Mouse (Mus musculus) layer of hippocampus, postnatal 25 days (tissue): ENCODE data around the gene Tspyl2. TPM values are rescaled to one million over a fixed set of nuclear protein-coding genes. Genes with fewer than 3 reads are reported as not detected.
"Not testable (repeated sequence)": the region's sequence is repeated elsewhere in the genome, so short reads cannot be mapped to it uniquely, and the experiment has no call there.

Experiments
- DNase-seq, 2 experiments: peaks; one replicate each; pipeline ENCODE4 v3.0.0; 2022; ENCODE audit warnings: mixed read lengths in 2 of 2, low spot score in 1 of 2; ENCODE audit errors: extremely low spot score in 1 of 2
- total RNA-seq, 2 experiments: library from RNA; stranded (reverse); gene quantifications; 2 replicates each; pipeline ENCODE4 v1.2.3; 2021

The Tspyl2 gene
- total RNA-seq, 2 experiments from 2014 or later, result 91.5 to 111 TPM

GRCm38 (mm10) chrX:152287026-152287425 is 55.2 kb downstream of the Tspyl2 start:
- not testable (repeated sequence) for DNase-seq

Other genes starting within 250 kb of the Tspyl2 start
- 100 to 1,000 TPM; 157 to 181 TPM for gene Iqsec2, start 198.2 kb downstream of the Tspyl2 start, total RNA-seq
- 10 to 100 TPM; 49.7 to 60.1 TPM for gene Kdm5c, start 109.4 kb downstream of the Tspyl2 start, total RNA-seq
- 10 to 100 TPM; 42.2 to 52.4 TPM for gene Kantr, start 14.9 kb downstream of the Tspyl2 start, total RNA-seq
- 10 to 100 TPM; 15.7 to 16.1 TPM for gene Gpr173, start 26.3 kb upstream of the Tspyl2 start, total RNA-seq
- gene Cldn34a, start 220.9 kb upstream of the Tspyl2 start, total RNA-seq, result not detected